Mouse (Mus musculus): ENCODE data around the gene Magi1.

DNA sequence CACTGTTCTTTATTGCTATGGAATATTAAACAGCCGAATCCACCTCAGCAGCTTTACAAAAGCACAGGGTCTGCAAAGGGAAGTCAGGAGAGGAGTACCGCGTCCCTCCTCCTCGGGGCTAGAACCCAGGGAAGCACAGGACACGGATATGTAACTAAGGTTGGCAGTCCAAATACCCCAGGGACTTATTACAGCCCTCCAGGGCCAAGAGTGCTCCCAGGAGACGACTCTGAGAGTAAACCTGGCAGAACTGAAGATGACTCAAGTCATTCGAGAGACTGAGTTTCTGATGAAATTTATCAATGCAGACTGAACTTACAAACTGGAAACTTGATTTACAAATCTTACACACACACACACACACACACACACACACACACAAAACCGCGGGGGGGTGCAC lies 130.8 kb downstream of the Magi1 start:
- TF ChIP-seq POLR2A (IDR thresholded peaks at IDR 0.05; ENCODE audit: control insufficient read depth, extremely low read depth, insufficient read depth, low read length, poor library complexity) = no peak
- TF ChIP-seq CTCF (IDR thresholded peaks at IDR 0.05; ENCODE audit: borderline replicate concordance, control insufficient read depth, extremely low read depth, insufficient read depth, low read length, poor library complexity) = no peak

All from thymus, adult 2 months (tissue).